Mouse (Mus musculus): Measurements from ENCODE around the gene Ccdc12. TPM values are rescaled to one million over a fixed set of nuclear protein-coding genes. Genes with fewer than 3 reads are reported as not detected.

Ccdc12 gene
- polyA plus RNA-seq, 1 experiment, result 125 TPM

GRCm38 (mm10) chr9:110683574-110684099 is 27.3 kb downstream of the Ccdc12 start:
- WGBS, result 21% methylated on average over 4 of the region's 4 CpGs
- H3K27me3 ChIP-seq (replicated peaks; ENCODE audit: control insufficient read depth, insufficient read depth, low read length), result no peaks in the 10 kb centered on the region
- peak overlapping the region; percentile 94 for H3K27ac ChIP-seq (ENCODE audit: insufficient read depth, low read depth, low read length)
- peak; percentile 91 for DNase-seq
- H3K4me1 ChIP-seq (ENCODE audit: control insufficient read depth, insufficient read depth, low read length), result peaks cover 54% of the 10 kb centered on the region
- no peak overlapping the region for H3K4me3 ChIP-seq (ENCODE audit: insufficient read depth, low read depth, low read length)
- H3K36me3 ChIP-seq (ENCODE audit: control insufficient read depth, insufficient read depth, low read length), result no peaks in the 10 kb centered on the region
- TF ChIP-seq CTCF (conservative IDR thresholded peaks at IDR 0.05; ENCODE audit: insufficient read depth, insufficient read length, low read depth, low read length), result no peak
- no peak for TF ChIP-seq POLR2A (IDR thresholded peaks at IDR 0.05; ENCODE audit: low read depth, low read length)

GRCm38 (mm10) chr9:110684100-110684831 is 28.0 kb downstream of the Ccdc12 start:
- H3K36me3 ChIP-seq (ENCODE audit: control insufficient read depth, insufficient read depth, low read length), result no peaks in the 10 kb centered on the region
- WGBS, result 23% methylated on average over 6 of the region's 6 CpGs
- DNase-seq, result peak; percentile 96
- H3K4me3 ChIP-seq (ENCODE audit: insufficient read depth, low read depth, low read length), result no peak overlapping the region
- H3K4me1 ChIP-seq (ENCODE audit: control insufficient read depth, insufficient read depth, low read length), result peaks cover 60% of the 10 kb centered on the region
- H3K27ac ChIP-seq (ENCODE audit: insufficient read depth, low read depth, low read length), result peak overlapping the region; percentile 93
- no peaks in the 10 kb centered on the region for H3K27me3 ChIP-seq (replicated peaks; ENCODE audit: control insufficient read depth, insufficient read depth, low read length)
- no peak for TF ChIP-seq POLR2A (IDR thresholded peaks at IDR 0.05; ENCODE audit: low read depth, low read length)
- TF ChIP-seq CTCF (conservative IDR thresholded peaks at IDR 0.05; ENCODE audit: insufficient read depth, insufficient read length, low read depth, low read length), result no peak

GRCm38 (mm10) chr9:110685187-110685586 is 28.9 kb downstream of the Ccdc12 start:
- TF ChIP-seq CTCF (conservative IDR thresholded peaks at IDR 0.05; ENCODE audit: insufficient read depth, insufficient read length, low read depth, low read length) (no peak), POLR2A (IDR thresholded peaks at IDR 0.05; ENCODE audit: low read depth, low read length) (no peak)
- Histone ChIP-seq H3K4me3 (ENCODE audit: insufficient read depth, low read depth, low read length) (no peak overlapping the region), H3K27ac (ENCODE audit: insufficient read depth, low read depth, low read length) (peak overlapping the region; percentile 93), H3K36me3 (ENCODE audit: control insufficient read depth, insufficient read depth, low read length) (no peaks in the 10 kb centered on the region), H3K4me1 (ENCODE audit: control insufficient read depth, insufficient read depth, low read length) (peaks cover 67% of the 10 kb centered on the region), H3K27me3 (replicated peaks; ENCODE audit: control insufficient read depth, insufficient read depth, low read length) (no peaks in the 10 kb centered on the region)
- no peak for DNase-seq
- WGBS, result 88% methylated on average over 8 of the region's 8 CpGs

GRCm38 (mm10) chr9:110685591-110685990 is 29.3 kb downstream of the Ccdc12 start:
- H3K36me3 ChIP-seq (ENCODE audit: control insufficient read depth, insufficient read depth, low read length), result no peaks in the 10 kb centered on the region
- H3K4me1 ChIP-seq (ENCODE audit: control insufficient read depth, insufficient read depth, low read length), result peaks cover 71% of the 10 kb centered on the region
- no peak for TF ChIP-seq POLR2A (IDR thresholded peaks at IDR 0.05; ENCODE audit: low read depth, low read length)
- no peak for TF ChIP-seq CTCF (conservative IDR thresholded peaks at IDR 0.05; ENCODE audit: insufficient read depth, insufficient read length, low read depth, low read length)
- no peak overlapping the region for H3K4me3 ChIP-seq (ENCODE audit: insufficient read depth, low read depth, low read length)
- 68% methylated on average over 5 of the region's 5 CpGs for WGBS
- H3K27me3 ChIP-seq (replicated peaks; ENCODE audit: control insufficient read depth, insufficient read depth, low read length), result no peaks in the 10 kb centered on the region
- DNase-seq, result no peak
- peak overlapping the region; percentile 93 for H3K27ac ChIP-seq (ENCODE audit: insufficient read depth, low read depth, low read length)

GRCm38 (mm10) chr9:110686472-110686871 is 30.2 kb downstream of the Ccdc12 start:
- Histone ChIP-seq H3K4me1 (ENCODE audit: control insufficient read depth, insufficient read depth, low read length) (peaks cover 69% of the 10 kb centered on the region), H3K27ac (ENCODE audit: insufficient read depth, low read depth, low read length) (peak overlapping the region; percentile 52), H3K36me3 (ENCODE audit: control insufficient read depth, insufficient read depth, low read length) (no peaks in the 10 kb centered on the region), H3K4me3 (ENCODE audit: insufficient read depth, low read depth, low read length) (no peak overlapping the region), H3K27me3 (replicated peaks; ENCODE audit: control insufficient read depth, insufficient read depth, low read length) (no peaks in the 10 kb centered on the region)
- no peak for DNase-seq
- TF ChIP-seq CTCF (conservative IDR thresholded peaks at IDR 0.05; ENCODE audit: insufficient read depth, insufficient read length, low read depth, low read length) (no peak), POLR2A (IDR thresholded peaks at IDR 0.05; ENCODE audit: low read depth, low read length) (no peak)
- WGBS, result 40% methylated on average over 3 of the region's 3 CpGs

- H3K4me1 ChIP-seq (ENCODE audit: control insufficient read depth, insufficient read depth, low read length), result peaks cover 66% of the 10 kb centered on the region
- no peaks in the 10 kb centered on the region for H3K27me3 ChIP-seq (replicated peaks; ENCODE audit: control insufficient read depth, insufficient read depth, low read length)
- no peak for TF ChIP-seq POLR2A (IDR thresholded peaks at IDR 0.05; ENCODE audit: low read depth, low read length)
- no peak; the same call in 1 of the 2 replicates for TF ChIP-seq CTCF (conservative IDR thresholded peaks at IDR 0.05; ENCODE audit: insufficient read depth, insufficient read length, low read depth, low read length)
- H3K36me3 ChIP-seq (ENCODE audit: control insufficient read depth, insufficient read depth, low read length), result no peaks in the 10 kb centered on the region
- no peak overlapping the region for H3K4me3 ChIP-seq (ENCODE audit: insufficient read depth, low read depth, low read length)
- DNase-seq, result no peak
- 67% methylated on average over 5 of the region's 5 CpGs for whole genome bisulfite sequencing
- H3K27ac ChIP-seq (ENCODE audit: insufficient read depth, low read depth, low read length), result peak overlapping the region; percentile 52; the same call in 1 of the 2 replicates
These were observed 30.8 kb downstream of the Ccdc12 start for GRCm38 (mm10) chr9:110687061-110687460.

- Histone ChIP-seq H3K4me3 (ENCODE audit: insufficient read depth, low read depth, low read length) (no peak overlapping the region), H3K27ac (ENCODE audit: insufficient read depth, low read depth, low read length) (peak overlapping the region; percentile 13; the same call in 1 of the 2 replicates), H3K36me3 (ENCODE audit: control insufficient read depth, insufficient read depth, low read length) (no peaks in the 10 kb centered on the region), H3K4me1 (ENCODE audit: control insufficient read depth, insufficient read depth, low read length) (peaks cover 63% of the 10 kb centered on the region), H3K27me3 (replicated peaks; ENCODE audit: control insufficient read depth, insufficient read depth, low read length) (no peaks in the 10 kb centered on the region)
- 73% methylated on average over 2 of the region's 2 CpGs for WGBS
- no peak for TF ChIP-seq CTCF (conservative IDR thresholded peaks at IDR 0.05; ENCODE audit: insufficient read depth, insufficient read length, low read depth, low read length)
- no peak for TF ChIP-seq POLR2A (IDR thresholded peaks at IDR 0.05; ENCODE audit: low read depth, low read length)
- DNase-seq, result peak; percentile 67
These were observed 31.5 kb downstream of the Ccdc12 start for GRCm38 (mm10) chr9:110687846-110688245.
